Mouse (Mus musculus): Measurements from ENCODE around the gene Nol10.
A peak's percentile ranks its signal among the peaks of the same experiment; 100 is the strongest.

Nol10 gene

DNA sequence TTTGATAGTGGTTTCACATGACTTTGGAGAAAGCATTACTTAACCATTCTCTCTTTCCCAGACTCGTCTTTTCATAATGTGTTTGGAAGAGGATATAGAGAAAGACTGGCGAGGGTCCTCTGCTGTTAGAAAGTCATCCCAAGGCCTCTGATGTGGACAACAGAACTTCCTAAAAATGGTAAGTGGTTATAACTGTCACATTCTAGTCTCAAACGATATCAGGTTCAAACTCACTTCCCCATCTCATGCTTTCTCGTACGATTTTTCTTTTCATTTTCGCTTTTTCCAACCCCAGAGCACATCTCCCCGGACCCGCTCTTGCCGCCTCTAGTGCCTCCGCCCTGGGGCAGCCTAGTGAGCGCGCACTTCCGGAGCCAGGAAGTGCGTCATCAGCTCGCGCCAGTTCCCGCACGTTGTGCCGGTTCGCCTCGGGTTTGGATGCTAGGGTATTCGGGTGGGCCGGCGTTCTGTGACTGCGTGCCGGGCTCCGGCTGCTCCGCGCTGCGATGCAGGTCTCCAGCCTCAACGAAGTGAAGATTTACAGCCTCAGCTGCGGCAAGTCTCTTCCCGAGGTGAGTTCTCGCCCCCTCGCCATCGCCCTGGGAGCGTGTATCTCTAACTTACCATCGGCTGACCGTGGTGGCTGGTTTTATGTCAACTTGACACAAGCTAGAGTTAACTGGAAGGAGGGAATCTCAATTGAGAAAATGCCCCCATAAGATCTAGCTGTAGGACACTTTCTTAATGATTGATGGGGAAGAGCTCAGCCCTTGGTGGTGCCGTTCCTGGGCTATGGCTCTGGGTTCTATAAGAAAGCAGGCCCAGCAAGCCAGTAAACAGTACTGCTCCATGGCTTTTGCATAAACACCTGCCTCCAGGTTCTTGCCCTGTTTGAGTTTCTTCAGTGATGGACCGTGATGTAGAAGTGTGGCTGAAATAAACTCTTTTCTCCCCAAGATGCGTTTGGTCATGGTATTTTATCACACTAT, at the start of gene Nol10:
Nol10 (plus strand) TSS at position 411 of the 989 bp plus-strand sequence.
- DNase-seq, result peak; percentile 98

DNA sequence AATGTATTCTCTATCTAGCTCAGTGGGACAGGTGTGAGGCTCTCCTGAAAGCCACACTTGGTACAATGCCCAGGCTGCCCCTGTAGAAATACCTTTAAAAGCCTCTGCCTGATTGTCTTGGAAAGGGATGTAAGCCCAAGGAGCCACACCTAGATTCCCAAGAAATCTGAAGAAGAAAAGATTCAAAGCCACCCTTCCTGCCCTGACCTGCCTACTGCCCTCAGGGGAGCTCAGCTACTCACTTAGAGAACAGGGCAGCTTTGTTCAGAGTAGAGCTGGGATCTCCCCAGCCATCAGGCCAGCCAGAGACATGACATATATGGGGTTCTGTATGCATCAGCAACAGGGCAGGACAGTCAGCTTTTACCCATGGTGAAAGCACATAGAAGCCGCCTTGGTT, 48.4 kb upstream of the Nol10 start:
- no peak for DNase-seq

DNA sequence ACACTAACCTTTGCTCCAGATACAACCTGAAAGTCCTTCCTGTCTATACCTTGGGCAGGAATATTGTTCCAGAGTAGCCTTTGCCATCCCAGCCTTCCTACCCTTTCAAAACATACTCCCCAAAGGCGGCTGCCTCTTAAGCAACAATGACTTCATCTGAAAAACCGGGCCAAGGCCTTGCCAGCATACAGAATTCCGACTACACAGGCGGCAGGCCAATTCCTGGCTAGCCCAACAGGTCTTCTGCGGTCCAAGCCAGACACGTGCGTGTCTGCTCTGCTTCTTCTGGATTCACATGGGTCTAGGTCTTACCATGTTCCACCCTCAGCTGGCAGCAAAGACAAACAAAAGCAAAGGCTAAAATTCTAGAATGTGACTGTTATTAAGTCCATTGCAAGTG, 42.8 kb upstream of the Nol10 start:
- DNase-seq, result peak; percentile 88

DNA sequence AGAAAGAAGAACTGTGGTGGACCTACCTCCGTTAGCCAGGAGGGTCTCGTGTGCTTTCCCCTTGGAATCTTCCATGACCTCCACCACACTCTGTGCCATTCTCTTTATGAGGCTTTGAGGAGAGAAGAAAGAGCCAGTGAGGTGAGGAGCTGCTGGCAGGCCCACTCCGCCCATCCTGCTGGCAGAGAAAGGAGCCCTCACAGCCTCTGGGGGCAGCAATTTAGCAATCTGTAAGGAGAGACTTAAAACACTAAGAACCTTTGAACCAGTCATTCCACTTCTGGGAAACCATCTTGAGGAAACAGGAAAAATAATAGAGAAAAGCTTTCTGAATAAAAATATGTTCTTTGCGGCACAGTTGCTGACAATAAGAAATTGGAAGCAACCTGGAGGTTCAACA, 40.0 kb upstream of the Nol10 start:
- no peak for DNase-seq

DNA sequence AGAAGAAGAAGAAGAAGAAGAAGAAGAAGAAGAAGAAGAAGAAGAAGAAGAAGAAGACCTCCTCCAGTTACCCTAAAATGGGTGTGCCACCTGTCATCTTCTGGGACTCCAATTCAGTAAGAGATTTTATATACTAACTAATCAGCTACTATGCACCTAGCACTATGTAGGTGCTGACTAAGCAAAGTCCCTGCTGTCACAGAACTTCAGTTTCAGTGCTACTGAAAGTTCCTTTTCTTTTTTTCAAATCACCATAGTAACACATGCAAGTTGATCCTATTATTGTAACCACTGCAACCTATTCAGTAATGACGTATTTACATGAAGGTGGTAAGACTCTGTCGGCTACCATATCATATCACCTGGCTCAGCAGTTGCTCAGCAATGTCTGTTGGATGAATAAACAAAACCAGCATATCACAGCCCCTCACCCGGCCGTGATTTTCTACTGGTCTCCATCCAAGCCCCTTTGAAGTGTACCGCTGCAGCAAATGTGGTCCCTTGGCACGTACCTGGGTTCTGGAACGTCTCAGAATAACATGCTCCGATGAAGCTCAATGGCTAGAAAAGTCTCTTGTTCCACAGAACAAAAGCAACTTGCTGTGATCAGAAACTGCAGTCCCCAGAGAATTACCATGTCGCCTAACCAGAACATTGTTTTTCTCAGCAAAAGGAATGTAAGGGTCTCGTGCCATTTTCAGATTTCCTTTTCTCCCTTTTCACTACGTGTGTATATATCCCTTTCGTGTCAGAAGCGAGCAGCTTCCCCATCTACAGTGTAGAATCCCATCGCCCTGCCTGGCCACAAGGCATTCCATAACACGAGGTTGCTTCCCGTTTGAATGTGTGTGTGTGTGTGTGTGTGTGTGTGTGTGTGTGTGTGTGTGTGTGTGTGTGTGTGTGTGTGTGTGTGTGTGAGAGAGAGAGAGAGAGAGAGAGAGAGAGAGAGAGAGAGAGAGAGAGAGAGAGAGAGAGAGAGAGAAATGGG, 37.1 kb upstream of the Nol10 start:
- no peak for DNase-seq

DNA sequence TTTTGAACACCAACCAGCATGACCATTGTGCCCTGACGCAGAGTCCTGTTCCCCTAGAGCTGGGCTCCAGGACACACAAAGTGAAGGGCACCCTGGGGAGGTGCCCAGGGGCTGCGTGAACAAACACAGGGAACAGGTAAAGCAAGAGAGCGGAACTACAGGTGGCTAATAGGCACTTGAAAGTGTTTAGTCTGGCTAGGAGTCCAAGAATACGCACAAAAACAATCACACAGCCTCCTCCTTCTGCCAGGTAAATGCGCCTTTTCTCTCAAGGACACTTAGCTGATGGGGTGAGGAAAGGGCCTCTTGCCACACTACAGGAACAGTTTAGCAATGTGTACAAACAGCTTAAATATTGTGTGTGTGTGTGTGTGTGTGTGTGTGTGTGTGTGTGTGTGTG, 32.2 kb upstream of the Nol10 start:
- DNase-seq, result no peak

DNA sequence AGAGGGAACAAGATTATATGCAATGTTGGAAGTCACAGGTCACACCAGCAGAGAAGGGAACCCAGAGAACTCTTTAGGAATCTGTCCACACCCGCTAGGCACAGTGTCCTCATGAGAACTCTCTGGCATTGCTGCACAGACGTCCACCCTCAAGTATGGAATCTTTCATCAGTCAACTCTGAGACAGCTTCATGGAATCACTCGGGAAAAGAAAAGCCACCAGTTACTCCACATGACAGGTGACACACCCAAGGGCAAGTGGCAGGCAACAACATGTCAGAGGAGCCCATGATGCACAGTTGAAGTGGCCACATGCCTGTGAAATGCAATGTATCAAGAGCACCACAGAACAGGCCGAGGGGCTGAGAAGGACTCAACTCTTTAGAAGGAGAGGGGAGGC, 30.3 kb upstream of the Nol10 start:
- DNase-seq, result peak; percentile 88

DNA sequence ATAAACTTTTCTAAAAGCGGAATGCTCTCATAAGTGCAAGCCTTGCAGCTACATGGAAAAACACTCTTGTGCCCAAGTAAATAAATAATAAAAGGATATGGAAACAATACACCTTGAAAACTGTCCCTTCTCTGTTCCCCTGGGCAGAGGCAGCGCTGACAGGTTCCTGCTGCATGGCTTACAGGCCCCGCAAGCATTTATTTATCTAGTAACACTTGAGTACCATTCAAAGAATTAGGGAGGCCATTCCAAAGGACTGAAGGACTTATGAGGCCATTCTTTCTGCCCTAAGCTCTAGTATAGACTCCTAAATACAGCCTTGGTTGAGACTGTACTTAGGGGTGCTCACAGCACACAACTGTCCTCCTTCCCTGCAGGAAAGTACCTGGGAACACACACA, 29.8 kb upstream of the Nol10 start:
- no peak for DNase-seq

DNA sequence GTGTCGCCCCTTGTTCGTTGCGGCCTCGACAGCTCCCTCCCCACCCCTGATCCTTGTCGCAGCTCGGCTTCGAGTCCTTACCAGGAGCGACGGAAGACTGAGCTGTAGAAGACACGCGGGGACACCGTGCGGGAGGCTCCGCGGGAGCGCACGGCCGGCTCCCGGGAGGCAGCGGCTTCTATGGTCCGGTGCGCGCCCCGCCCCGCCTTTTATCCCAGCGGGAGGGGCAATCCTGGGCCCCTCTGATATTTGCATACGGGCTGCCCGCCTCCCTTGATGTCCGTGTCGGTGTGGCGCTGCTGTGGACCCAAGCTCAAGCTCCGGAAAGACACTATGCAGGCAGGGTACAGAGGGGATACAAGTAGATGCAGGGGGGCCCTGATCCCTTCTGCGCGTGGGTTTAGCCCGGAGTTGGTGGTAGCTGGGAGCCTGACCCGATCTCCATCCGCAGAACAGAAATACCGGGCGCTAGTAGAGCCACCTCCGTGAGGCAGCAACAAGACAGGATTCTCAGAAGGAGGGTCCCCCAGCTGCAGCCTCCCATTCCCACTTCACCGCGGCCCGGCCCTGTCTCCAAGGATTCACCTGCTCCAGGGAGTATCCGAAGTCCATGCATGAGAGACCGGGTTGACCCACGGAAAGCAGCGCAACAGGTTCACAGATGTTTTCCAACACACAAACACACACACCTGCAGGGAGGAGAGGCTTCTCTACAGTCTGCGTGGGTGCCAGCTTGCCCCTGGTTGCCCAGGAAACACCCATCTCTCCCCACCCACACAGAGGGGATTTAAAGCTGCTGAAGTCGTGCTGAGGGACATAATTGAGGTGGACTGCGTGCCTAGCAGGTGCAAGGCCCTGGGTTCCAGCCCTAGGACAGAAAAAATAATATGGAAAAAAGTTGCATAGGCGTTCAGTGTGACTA, 23.4 kb upstream of the Nol10 start:
- DNase-seq, result no peak

DNA sequence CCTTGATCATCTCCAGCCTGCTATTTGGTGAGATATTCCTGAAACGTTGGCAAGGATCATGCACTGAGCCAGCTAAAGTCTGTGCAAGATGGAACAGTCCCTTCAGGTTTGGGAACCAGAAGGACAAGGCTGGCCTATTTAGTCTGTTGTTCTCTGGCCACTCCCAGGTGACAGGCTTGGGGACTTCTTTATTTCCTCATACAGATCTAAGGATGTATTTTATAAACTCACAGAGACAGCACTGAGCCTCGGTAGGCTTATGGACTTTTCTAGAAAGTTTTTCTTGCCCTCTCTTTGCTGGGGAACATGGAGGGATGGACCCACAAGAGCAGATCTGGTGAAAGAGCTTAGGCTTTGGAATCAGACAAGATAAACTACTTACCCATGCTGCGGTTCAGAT, 19.0 kb upstream of the Nol10 start, which contains the start of gene Atp6v1c2:
Atp6v1c2 (minus strand) TSS at position 101 of the 400 bp plus-strand sequence.
- DNase-seq, result no peak

DNA sequence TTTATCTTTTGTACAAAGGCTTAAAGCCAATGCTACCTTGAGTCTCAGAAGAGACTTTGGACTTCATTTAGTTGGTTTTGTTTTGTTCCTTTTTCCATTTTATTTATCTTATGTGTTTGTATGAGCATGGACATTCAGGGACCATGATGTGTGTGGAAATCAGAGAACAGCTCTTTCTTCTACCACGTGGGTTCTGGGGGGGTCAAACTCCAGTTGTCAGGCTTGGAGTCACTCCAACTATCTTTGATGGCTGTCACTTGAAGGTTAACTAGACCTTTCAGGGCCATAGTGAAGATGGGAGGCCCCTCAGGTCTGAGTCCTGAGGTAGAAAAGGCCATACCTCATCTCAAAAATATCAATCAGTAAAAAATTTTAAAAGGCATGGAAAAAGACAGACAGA, 14.8 kb upstream of the Nol10 start:
- no peak for DNase-seq

DNA sequence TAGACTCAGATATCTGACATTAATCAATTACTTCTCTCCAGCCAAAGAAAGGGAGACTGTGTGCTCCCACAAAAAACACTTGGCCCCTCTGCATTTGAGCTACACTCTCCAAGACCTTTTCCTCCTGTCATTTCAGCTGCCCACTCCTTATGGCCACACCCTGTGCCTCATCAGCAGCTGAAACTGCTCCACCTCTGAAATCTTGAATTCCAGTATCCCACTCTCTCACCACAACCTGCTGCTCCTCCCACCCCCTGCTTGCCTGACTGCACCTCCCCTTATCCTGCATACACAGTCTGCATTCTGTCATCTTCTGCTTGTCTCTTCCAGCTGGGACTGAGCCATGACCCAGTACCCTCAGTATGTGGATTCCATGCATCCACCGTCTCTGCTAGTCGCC, 9.9 kb upstream of the Nol10 start:
- DNase-seq, result no peak

DNA sequence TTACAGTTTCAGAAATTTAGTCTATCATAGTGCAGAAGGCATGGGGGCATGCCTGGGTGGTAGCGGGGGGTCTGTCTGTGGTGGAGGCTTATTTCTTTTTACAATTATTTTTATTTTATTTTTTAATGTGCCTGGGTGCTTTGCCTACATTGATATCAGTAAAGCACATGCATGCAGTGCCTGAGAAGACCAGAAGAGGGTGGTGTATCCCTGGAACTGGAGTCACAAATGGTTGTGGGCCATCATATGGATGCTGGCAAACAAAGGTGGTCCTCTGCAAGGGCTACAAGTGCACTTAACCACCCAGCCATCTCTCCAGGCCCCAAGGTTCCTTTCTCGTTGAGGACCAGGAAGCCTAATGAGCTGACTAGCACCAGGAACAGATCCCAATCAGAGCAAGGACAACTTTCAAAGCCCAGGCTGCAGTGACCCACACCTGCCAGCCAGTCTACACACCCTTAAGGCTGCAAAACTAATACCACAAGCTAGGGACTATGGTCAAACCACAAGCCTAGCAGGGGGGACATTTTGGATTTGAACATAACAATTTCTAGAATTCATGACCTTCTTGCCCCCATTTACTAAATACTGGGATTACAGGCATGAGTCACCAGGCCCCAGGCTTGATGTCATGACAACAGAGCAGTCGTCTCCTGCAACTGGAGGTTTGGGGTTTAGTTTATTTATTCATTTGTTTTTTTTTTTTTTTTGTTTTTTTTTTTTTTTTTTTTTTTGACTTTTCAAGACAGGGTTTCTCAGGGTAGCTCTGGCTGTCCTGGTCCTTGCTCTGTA, 8.9 kb upstream of the Nol10 start:
- DNase-seq, result no peak

DNA sequence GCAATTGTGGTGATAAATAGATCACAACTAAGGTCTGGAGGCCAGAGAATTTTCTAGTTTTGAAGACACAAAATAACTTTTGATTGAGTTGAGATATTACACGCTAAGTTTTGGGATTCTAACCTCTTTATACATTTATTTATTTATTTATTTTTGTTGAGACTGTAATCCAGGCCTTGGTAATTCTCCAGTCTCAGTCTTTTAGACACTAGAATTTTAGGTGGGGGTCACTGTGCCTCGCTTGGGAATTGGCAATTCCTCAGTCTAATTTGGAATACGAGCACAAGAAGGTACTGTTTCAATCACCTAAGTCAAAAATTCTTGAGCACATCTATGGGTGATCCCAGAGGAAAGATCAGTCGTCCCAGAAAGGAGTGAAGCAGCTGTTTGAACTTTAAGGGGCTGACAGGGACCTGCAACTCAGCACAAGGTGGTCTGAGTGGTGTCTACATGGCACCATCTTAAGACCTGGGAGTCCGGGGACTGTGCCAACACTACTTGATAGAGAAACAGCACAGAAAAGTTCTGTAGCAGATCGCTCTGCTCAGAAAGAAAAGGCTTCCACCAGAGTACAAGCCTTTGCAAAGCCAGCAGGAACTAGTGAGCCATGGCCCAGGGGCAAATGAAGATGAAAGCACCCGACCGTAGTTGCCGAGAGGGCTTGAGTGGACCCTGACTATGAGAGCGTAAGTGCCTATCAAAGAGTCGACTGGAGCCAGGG, 771 bp upstream of the Nol10 start:
- DNase-seq, result peak; percentile 86

DNA sequence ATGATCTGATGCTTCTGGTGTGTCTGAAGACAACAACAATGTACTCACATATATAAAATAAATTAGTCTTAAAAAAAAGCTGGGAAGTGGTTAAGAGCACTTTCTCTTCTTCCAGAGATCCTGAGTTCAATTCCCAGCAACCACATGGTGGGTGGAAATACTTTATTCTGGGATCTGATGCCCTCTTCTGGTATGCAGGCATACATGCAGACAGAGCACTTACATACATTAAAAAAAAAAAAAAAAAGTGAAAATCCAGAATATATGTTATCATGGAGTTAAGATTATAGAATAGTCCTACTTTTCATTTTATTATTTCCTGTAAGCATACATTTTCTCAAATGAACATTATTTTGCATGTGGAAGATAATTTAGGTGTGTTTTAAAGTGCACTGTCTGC, 1.8 kb downstream of the Nol10 start:
- DNase-seq, result peak; percentile 43

DNA sequence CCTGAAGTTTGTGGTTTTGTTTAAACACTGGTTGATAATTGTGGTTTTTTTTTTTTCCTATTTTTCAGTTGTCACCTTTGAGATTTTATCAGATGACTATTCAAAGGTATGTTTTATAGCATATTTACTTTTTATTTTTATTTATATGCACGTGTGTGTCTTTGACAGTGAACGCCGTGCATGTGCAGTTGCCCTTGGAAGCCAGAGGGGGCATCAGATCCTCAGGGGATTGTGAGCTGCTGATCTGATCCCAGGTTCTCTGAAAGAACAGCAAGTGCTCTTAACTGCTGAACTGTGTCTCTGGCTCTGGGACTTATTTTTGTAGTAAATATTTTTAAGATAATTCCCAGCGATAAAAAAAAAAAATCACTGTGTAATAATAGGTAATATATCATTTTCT, 8.6 kb downstream of the Nol10 start:
- DNase-seq, result peak; percentile 40

DNA sequence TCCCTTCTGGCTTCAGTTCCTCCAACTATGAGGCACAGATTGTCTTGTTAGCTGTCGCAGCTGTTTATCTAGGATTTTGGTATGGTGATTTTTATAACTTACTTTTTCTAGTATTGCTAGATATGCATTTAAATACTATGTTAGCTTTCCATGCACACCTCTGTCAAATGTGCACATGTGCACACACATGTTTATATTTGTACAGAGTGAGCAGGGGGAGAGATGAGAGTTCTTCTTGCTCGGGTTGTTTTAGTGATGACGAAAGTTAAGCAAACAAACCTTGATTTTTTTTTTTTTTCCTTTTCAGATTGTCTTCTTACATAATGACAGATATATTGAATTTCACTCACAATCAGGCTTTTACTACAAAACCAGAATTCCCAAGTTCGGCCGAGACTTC, 9.5 kb downstream of the Nol10 start:
- peak; percentile 5 for DNase-seq

DNA sequence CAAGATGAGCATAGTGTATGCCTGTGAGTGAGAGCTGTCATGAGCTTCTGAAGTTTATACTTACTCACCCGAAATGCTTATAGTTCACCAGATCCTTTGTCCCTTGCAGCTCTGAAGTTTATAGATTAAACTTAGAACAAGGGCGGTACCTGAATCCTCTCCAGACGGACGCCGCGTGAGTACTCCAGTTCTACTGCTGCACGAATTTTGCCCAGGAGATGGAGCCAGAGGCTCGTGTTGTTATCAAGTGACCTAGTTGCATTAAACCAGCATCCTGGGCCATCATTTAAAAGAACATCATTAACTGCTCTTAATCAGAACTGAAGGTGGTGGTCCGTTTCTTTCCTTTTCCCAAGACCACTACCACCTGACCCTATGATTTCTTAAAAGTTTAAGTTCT, 10.7 kb downstream of the Nol10 start:
- no peak for DNase-seq

DNA sequence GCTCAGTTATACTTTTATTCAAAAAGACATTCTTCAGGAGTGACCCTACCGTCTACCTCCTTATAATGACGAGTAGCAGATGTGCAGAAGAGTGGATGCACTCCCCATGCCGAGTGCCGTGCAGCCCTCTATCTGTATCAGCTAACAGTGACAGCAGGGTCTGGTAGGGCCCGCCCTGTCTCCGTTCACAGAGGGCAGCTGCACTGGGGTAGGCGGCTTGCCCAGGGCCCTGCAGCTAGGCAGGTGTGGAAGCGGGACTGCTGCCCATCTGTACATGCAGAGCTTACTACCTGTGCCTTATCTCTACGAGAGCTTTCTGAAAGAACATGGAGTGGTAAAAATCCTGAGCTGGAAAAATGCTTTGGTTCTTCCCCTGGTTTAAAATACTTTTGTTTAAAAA, 11.8 kb downstream of the Nol10 start:
- DNase-seq, result peak; percentile 78

DNA sequence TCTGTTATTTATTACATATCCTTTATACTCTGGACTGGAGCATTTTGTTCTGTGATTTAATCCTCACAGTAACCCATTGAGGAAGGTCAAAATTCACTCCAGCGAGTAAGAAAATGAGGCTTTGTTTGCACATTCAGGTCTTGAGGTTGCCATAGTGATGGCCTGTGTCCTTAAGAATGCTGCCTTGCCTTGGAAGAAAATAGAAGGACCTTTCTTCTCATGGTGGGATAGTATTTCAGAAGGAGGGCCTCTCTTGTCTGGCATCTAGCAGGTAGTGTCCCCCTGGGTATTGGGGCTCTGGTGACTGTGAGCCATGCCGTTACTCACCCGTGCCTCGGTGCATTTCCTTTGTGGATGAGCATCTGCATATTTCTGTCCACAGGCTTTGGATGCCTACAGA, 12.4 kb downstream of the Nol10 start:
- peak; percentile 35 for DNase-seq

DNA sequence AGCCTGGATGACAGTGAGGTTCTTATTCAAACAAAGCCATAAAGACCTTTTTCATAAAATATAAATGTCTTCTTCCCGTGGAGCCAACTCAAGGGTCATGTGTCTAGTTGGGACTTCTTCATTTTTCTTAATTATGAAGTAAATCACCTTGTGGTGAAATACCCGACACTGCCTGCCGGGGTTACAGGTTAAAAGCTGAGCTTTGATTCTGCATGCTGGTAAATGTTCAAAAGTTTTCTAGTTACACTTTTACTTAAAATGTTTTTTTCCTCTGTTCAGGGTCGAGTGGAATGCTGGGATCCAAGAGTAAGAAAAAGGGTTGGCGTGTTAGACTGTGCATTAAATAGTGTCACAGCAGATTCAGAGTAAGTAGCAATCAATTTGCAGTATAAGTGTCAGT, 14.1 kb downstream of the Nol10 start:
- DNase-seq, result peak; percentile 29

Measured in heart, adult 11 months (tissue).